Mouse (Mus musculus): ENCODE measurements around the gene Pkd2l1.

Gene Pkd2l1

GRCm38 (mm10) chr19:44192342-44192741, at the start of gene Pkd2l1:
Pkd2l1 (minus strand) TSS chr19:44192442.
- no peak for DNase-seq (ENCODE audit: low read depth in 1 of 2, low spot score in 2 of 2)

- DNase-seq (ENCODE audit: low read depth in 1 of 2, low spot score in 2 of 2), result no peak
Measured at GRCm38 (mm10) chr19:44238906-44239305, 46.7 kb upstream of the Pkd2l1 start.

GRCm38 (mm10) chr19:44237471-44238006, 45.3 kb upstream of the Pkd2l1 start:
- no peak for DNase-seq (ENCODE audit: low read depth in 1 of 2, low spot score in 2 of 2)

- no peak for DNase-seq (ENCODE audit: low read depth in 1 of 2, low spot score in 2 of 2)
Measured at GRCm38 (mm10) chr19:44231608-44232151, 39.4 kb upstream of the Pkd2l1 start.

GRCm38 (mm10) chr19:44230212-44230611, 38.0 kb upstream of the Pkd2l1 start:
- DNase-seq (ENCODE audit: low read depth in 1 of 2, low spot score in 2 of 2), result no peak

GRCm38 (mm10) chr19:44229776-44230175, 37.5 kb upstream of the Pkd2l1 start:
- no peak for DNase-seq (ENCODE audit: low read depth in 1 of 2, low spot score in 2 of 2)

GRCm38 (mm10) chr19:44225728-44226127, 33.5 kb upstream of the Pkd2l1 start:
- DNase-seq (ENCODE audit: low read depth in 1 of 2, low spot score in 2 of 2), result no peak

GRCm38 (mm10) chr19:44217958-44218525, 25.8 kb upstream of the Pkd2l1 start:
- DNase-seq (ENCODE audit: low read depth in 1 of 2, low spot score in 2 of 2), result no peak

GRCm38 (mm10) chr19:44215255-44215654, 23.0 kb upstream of the Pkd2l1 start:
- no peak for DNase-seq (ENCODE audit: low read depth in 1 of 2, low spot score in 2 of 2)

- DNase-seq (ENCODE audit: low read depth in 1 of 2, low spot score in 2 of 2), result no peak
Measured at GRCm38 (mm10) chr19:44207079-44207478, 14.8 kb upstream of the Pkd2l1 start.

GRCm38 (mm10) chr19:44203015-44203564, 10.8 kb upstream of the Pkd2l1 start, which contains the start of gene Scd3:
Scd3 (plus strand) TSS chr19:44203269.
- DNase-seq (ENCODE audit: low read depth in 1 of 2, low spot score in 2 of 2), result no peak

- no peak for DNase-seq (ENCODE audit: low read depth in 1 of 2, low spot score in 2 of 2)
Measured at GRCm38 (mm10) chr19:44198964-44199363, 6.7 kb upstream of the Pkd2l1 start.

- no peak for DNase-seq (ENCODE audit: low read depth in 1 of 2, low spot score in 2 of 2)
Measured at GRCm38 (mm10) chr19:44198494-44198893, 6.3 kb upstream of the Pkd2l1 start.

GRCm38 (mm10) chr19:44197053-44197852, 5.0 kb upstream of the Pkd2l1 start:
- DNase-seq (ENCODE audit: low read depth in 1 of 2, low spot score in 2 of 2), result no peak

- DNase-seq (ENCODE audit: low read depth in 1 of 2, low spot score in 2 of 2), result peak in 1 of 2 experiments; percentile 28
Measured at GRCm38 (mm10) chr19:44195138-44195537, 2.9 kb upstream of the Pkd2l1 start.

- no peak for DNase-seq (ENCODE audit: low read depth in 1 of 2, low spot score in 2 of 2)
Measured at GRCm38 (mm10) chr19:44193906-44194305, 1.7 kb upstream of the Pkd2l1 start.

- no peak for DNase-seq (ENCODE audit: low read depth in 1 of 2, low spot score in 2 of 2)
Measured at GRCm38 (mm10) chr19:44189056-44189455, 3.2 kb downstream of the Pkd2l1 start.

GRCm38 (mm10) chr19:44183968-44184367, 8.3 kb downstream of the Pkd2l1 start:
- DNase-seq (ENCODE audit: low read depth in 1 of 2, low spot score in 2 of 2), result no peak

- no peak for DNase-seq (ENCODE audit: low read depth in 1 of 2, low spot score in 2 of 2)
Measured at GRCm38 (mm10) chr19:44180502-44180901, 11.7 kb downstream of the Pkd2l1 start.

GRCm38 (mm10) chr19:44176741-44177140, 15.5 kb downstream of the Pkd2l1 start:
- DNase-seq (ENCODE audit: low read depth in 1 of 2, low spot score in 2 of 2), result no peak

- no peak for DNase-seq (ENCODE audit: low read depth in 1 of 2, low spot score in 2 of 2)
Measured at GRCm38 (mm10) chr19:44174835-44175234, 17.4 kb downstream of the Pkd2l1 start.

GRCm38 (mm10) chr19:44161515-44161914, 30.7 kb downstream of the Pkd2l1 start:
- DNase-seq (ENCODE audit: low read depth in 1 of 2, low spot score in 2 of 2), result no peak

Data from monocyte, adult 2 months (primary cell).